Mouse (Mus musculus) CH12F3 (cell line): ENCODE results near the gene Narfl.

Experiments used
- in situ Hi-C: fragments of 300-500 bp; cut with MboI; formaldehyde crosslinking; loops from 2 replicates; pipeline ENCODE4 v1.14.3; 2020; ENCODE audit warnings: low sequenced_read_pairs

Narfl gene

GRCm38 (mm10) chr17:25761561-25761970 lies 12.0 kb upstream of the Narfl start:
- in situ Hi-C loops, result no loop called here

- in situ Hi-C loops, result no loop called here
Measured at GRCm38 (mm10) chr17:25762591-25762990, 11.0 kb upstream of the Narfl start.

- in situ Hi-C loops, result no loop called here
Measured at GRCm38 (mm10) chr17:25765886-25766285, 7.7 kb upstream of the Narfl start.

GRCm38 (mm10) chr17:25769331-25769730 lies 4.2 kb upstream of the Narfl start:
- in situ Hi-C loops, result no loop called here

GRCm38 (mm10) chr17:25775318-25776062 lies 1.9 kb downstream of the Narfl start:
- in situ Hi-C loops, result no loop called here

- in situ Hi-C loops, result no loop called here
Measured at GRCm38 (mm10) chr17:25777948-25778347, 4.4 kb downstream of the Narfl start.

- in situ Hi-C loops, result no loop called here
Measured at GRCm38 (mm10) chr17:25781339-25781738, 7.8 kb downstream of the Narfl start.

- in situ Hi-C loops, result no loop called here
Measured at GRCm38 (mm10) chr17:25783086-25783485, 9.5 kb downstream of the Narfl start.

- in situ Hi-C loops, result no loop called here
Measured at GRCm38 (mm10) chr17:25783861-25784574, 10.4 kb downstream of the Narfl start.

- in situ Hi-C loops, result no loop called here
Measured at GRCm38 (mm10) chr17:25785281-25785745, 11.7 kb downstream of the Narfl start, which contains the start of gene Haghl. TSS of gene Haghl (minus strand) at chr17:25785673.

GRCm38 (mm10) chr17:25786280-25786679 lies 12.7 kb downstream of the Narfl start, which contains the start of gene Ccdc78:
TSS of gene Ccdc78 (plus strand) at chr17:25786580.
- in situ Hi-C loops, result no loop called here

- in situ Hi-C loops, result no loop called here
Measured at GRCm38 (mm10) chr17:25786781-25787504, 13.4 kb downstream of the Narfl start.

GRCm38 (mm10) chr17:25791320-25791842 lies 17.8 kb downstream of the Narfl start:
- in situ Hi-C loops, result no loop called here

GRCm38 (mm10) chr17:25791843-25792527 lies 18.4 kb downstream of the Narfl start:
- in situ Hi-C loops, result no loop called here

GRCm38 (mm10) chr17:25792615-25793014 lies 19.0 kb downstream of the Narfl start, which contains the start of gene Fam173a:
TSS of gene Fam173a (minus strand) at chr17:25792901.
- in situ Hi-C loops, result no loop called here

GRCm38 (mm10) chr17:25794197-25794596 lies 20.6 kb downstream of the Narfl start:
- in situ Hi-C loops, result no loop called here

GRCm38 (mm10) chr17:25794998-25795397 lies 21.4 kb downstream of the Narfl start:
- in situ Hi-C loops, result no loop called here

GRCm38 (mm10) chr17:25795609-25796092 lies 22.1 kb downstream of the Narfl start, which contains the start of gene AC134908.4:
TSS of gene AC134908.4 (minus strand) at chr17:25795659.
- in situ Hi-C loops, result no loop called here

GRCm38 (mm10) chr17:25796211-25796771 lies 22.7 kb downstream of the Narfl start:
- in situ Hi-C loops, result no loop called here

- in situ Hi-C loops, result no loop called here
Measured at GRCm38 (mm10) chr17:25796951-25797369, 23.4 kb downstream of the Narfl start, which contains the start of gene Metrn. TSS of gene Metrn (minus strand) at chr17:25797136.
